Mouse (Mus musculus): Measurements from ENCODE around the gene Gm9507.

DNA sequence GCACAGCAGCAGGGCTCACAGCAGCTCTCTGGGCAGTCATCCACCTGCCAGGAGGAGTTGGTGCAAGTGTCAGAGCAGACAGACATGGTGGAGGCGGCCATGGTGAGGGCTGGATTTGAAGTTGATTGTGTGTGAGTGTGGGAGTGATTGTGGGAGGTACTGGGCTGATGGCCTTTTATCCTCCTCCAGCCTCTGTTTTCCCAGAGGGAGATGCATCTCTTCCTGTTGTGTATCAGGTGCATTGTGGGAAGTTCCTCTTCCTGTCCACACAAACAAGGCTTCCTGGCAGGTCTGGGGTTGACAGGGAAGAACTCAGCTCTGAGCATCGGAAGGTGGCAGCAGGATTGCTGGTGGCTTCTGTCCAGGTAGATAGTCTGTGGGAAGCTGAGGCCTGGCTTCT is 16.7 kb downstream of the Gm9507 start, which contains the start of gene Gm9639:
- TF ChIP-seq CTCF (IDR thresholded peaks at IDR 0.05; ENCODE audit: low read depth, low read length) (no peak), POLR2A (IDR thresholded peaks at IDR 0.05; ENCODE audit: extremely low read depth, insufficient read depth, low read length) (no peak)

All from liver, adult 2 months (tissue).